Mouse (Mus musculus) neural tube, embryonic 14.5 days (tissue): ENCODE results near the gene Gm20388. TPM values are rescaled to one million over a fixed set of nuclear protein-coding genes. Genes with fewer than 3 reads are reported as not detected.

Experiments used
- ATAC-seq: fragments of 200-750 bp; cut with Nextera tagmentation; 2 replicates; pipeline ENCODE4 v1.8.0; 2017; ENCODE audit warnings: low read depth, mild to moderate bottlenecking, moderate TSS enrichment, moderate library complexity
- H3K27ac ChIP-seq: fragments of 300-500 bp; sonication (generic); 2 replicates; pipeline ENCODE4 v1.5.1; 2014; ENCODE audit warnings: low read depth, mild to moderate bottlenecking, control low read depth, low read length, moderate library complexity, mixed read lengths
- H3K27me3 ChIP-seq: fragments of 300-500 bp; sonication (generic); 2 replicates; pipeline ENCODE4 v1.6.1; 2014; ENCODE audit warnings: low read length; ENCODE audit not compliant: control insufficient read depth, insufficient read depth
- H3K36me3 ChIP-seq: fragments of 300-500 bp; sonication (generic); 2 replicates; pipeline ENCODE4 v1.6.1; 2014; ENCODE audit warnings: low read length, mixed read lengths; ENCODE audit not compliant: control insufficient read depth, insufficient read depth
- H3K4me1 ChIP-seq: fragments of 300-500 bp; sonication (generic); 2 replicates; pipeline ENCODE4 v1.6.1; 2014; ENCODE audit warnings: low read length; ENCODE audit not compliant: control insufficient read depth, insufficient read depth
- H3K4me2 ChIP-seq: fragments of 300-500 bp; sonication (generic); 2 replicates; pipeline ENCODE4 v1.6.1; 2014; ENCODE audit warnings: mild to moderate bottlenecking, low read depth, low read length, control low read depth
- H3K4me3 ChIP-seq: fragments of 300-500 bp; sonication (generic); 2 replicates; pipeline ENCODE4 v1.5.1; 2014; ENCODE audit warnings: low read depth, low read length, control low read depth, mixed read lengths
- H3K9ac ChIP-seq: fragments of 300-500 bp; sonication (generic); replicated peaks from 2 replicates; pipeline ENCODE4 v1.6.1; 2014; ENCODE audit warnings: low read depth, mild to moderate bottlenecking, control low read depth, low read length, mixed read lengths
- H3K9me3 ChIP-seq: fragments of 300-500 bp; sonication (generic); 2 replicates; pipeline ENCODE4 v1.6.1; 2016; ENCODE audit warnings: low read length; ENCODE audit not compliant: control insufficient read depth
- WGBS: fragments of 180-500 bp; shearing (Covaris S2); extraction: QIAGEN DNeasy Blood & Tissue Kit; methylation state at CpG from one replicate; pipeline ENCODE4 v1.1.7; 2014; 5-methylcytosine and 5-hydroxymethylcytosine counted together
- polyA plus RNA-seq: library from polyadenylated mRNA; unstranded; fragments of >200 nt; fragmentation: Nextera tagmentation; extraction: Ambion mirVana; gene quantifications from 2 replicates; pipeline ENCODE4 v1.2.1, GENCODE M21; 2014

Gene Gm20388
- polyA plus RNA-seq, 1 experiment from 2014 or later: 10.3 TPM

DNA sequence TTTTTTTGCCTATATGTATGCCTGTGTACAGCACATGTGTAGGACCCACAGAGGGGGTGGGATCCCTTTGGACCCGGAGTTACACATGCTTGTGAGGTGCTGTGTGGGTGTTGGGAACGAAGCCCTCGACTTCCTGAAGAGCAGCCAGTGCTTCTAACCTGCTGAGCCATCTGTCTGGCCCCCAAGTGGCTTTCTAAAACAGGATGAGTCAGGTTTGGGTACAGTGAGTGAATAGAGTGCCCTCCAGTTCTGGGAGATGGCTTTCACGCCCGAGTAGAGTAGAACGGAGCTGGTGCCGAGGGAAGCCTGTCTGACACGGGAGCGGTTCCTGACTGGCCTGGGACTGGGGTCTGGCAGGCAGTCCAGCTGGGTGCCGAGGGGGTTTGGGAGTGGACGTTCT is 3588.9 kb downstream of the Gm20388 start:
- ATAC-seq: no peak
- no peak overlapping the region for H3K4me2 ChIP-seq
- H3K4me1 ChIP-seq: no peaks in the 10 kb centered on the region
- H3K27ac ChIP-seq: no peak overlapping the region
- H3K9ac ChIP-seq: no peak overlapping the region
- no peak overlapping the region for H3K4me3 ChIP-seq
- no peaks in the 10 kb centered on the region for H3K27me3 ChIP-seq
- WGBS: 96% methylated on average over 11 of the region's 11 CpGs
- no peaks in the 10 kb centered on the region for H3K9me3 ChIP-seq
- H3K36me3 ChIP-seq: peaks cover 79% of the 10 kb centered on the region

DNA sequence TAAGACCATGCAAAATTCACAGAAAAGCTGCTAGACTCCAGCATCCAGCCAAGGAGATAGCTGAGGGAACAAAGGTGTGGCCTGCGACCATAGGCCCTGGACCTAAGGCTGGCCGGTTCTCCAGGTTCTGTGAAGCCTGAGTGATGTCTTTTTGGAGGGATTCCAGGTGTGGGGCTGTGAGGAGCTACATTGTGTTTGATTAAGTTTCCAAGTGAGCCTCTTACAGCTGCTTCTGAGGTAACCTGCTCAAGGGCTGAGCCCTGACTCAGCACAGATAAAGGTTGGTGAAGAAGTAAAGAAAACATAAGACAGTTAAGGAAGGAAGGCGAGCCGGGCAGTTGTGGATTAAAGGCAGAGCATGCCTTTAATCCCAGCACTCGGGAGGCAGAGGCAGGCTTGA is 3591.6 kb downstream of the Gm20388 start:
- ATAC-seq: no peak
- Histone ChIP-seq H3K36me3 (peaks cover 78% of the 10 kb centered on the region), H3K27me3 (no peaks in the 10 kb centered on the region), H3K9ac (no peak overlapping the region), H3K4me3 (no peak overlapping the region), H3K4me2 (no peak overlapping the region), H3K27ac (no peak overlapping the region), H3K9me3 (no peaks in the 10 kb centered on the region), H3K4me1 (no peaks in the 10 kb centered on the region)
- 96% methylated on average over 5 of the region's 5 CpGs for WGBS

DNA sequence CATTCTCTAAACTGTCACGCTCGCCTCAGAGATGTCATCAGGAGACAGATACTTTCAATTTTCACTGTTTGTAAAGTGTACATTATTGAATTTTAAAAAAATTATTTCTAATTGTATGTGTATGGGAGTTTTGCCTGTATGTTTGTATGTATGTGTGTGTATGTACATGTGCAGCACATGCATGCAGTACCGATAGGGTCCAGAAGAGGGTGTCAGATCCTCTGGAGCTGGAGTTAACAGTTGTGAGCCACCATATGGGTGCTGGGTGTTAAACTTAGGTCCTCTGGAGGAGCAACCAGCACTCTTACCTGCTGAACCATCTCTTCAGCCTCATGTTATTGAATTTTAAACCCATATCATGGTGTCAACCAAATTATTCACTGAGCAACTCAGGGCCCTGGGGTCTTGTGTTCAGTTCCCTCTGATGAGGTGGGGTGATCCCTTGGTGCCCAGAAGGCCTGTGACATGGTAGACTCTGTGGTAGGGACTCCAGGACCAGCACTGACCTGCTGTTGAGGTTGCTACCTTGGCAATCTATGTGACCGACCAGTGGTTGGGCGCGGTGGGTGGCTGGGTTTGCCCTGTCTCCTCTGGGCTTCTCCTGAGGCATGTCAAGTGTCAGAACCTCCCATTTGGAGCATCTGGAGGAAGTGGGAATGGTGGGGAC is 3593.3 kb downstream of the Gm20388 start:
- Histone ChIP-seq H3K4me3 (no peak overlapping the region), H3K4me1 (no peaks in the 10 kb centered on the region), H3K9ac (no peak overlapping the region), H3K27ac (no peak overlapping the region), H3K27me3 (no peaks in the 10 kb centered on the region), H3K4me2 (no peak overlapping the region), H3K9me3 (no peaks in the 10 kb centered on the region), H3K36me3 (peaks cover 89% of the 10 kb centered on the region)
- 98% methylated on average over 6 of the region's 6 CpGs for WGBS
- no peak for ATAC-seq

DNA sequence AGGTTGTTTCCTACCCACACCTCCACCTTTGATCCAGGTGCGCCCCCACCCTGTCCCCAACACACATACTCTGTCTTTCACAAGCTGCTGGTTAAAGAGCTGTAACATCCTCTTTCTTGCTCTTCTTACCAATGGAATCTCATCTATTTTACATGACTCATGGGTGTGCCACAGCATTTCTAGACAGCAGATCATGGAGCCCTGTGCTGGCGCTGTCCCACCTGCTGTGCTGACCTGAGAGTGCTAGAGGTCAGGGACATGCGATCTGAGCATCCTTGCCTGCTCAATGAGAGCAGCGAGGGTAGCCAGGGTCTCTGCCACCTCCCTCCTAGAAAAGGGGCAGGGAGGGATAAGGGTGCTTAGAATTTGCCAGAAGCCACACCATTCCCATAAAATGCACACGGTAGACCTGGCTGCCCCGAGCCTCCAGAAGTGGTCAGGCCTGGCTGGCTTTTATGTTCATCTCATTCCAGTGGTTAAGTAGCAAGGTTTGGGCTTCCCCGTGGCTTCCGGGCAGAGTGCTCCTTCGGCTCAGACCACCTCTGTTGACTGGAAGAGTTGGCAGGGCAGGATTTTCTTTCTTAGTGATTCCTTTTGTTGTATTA is 3594.1 kb downstream of the Gm20388 start:
- 85% methylated on average over 9 of the region's 9 CpGs for WGBS

DNA sequence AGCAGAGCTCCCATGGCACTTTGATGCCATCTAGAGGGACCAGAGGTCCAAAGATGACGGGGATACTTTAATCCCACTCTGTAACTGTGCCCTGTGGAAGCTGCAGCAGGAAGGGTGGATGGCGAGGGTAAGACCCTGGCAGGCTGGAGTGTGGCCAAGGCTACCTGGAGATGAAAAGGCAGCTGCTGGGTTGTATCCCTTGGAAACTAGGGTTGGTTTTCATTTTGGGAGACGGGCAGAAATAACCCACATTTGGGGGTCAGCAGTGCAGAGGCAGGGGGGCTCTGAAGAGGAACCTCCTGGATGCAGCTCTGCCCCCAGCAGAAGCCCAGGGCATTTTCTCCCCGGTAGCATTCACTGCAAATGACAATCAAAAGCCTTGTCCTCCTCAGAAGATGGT is 3594.6 kb downstream of the Gm20388 start:
- Histone ChIP-seq H3K27me3 (no peaks in the 10 kb centered on the region), H3K27ac (no peak overlapping the region), H3K4me1 (no peaks in the 10 kb centered on the region), H3K9ac (no peak overlapping the region), H3K36me3 (peaks cover 83% of the 10 kb centered on the region), H3K4me3 (no peak overlapping the region), H3K9me3 (no peaks in the 10 kb centered on the region), H3K4me2 (no peak overlapping the region)
- no peak for ATAC-seq
- 75% methylated on average over 4 of the region's 4 CpGs for WGBS

More for the DNA sequence above, 3594.1 kb downstream of the Gm20388 start:
- no peaks in the 10 kb centered on the region for H3K4me1 ChIP-seq
- H3K9me3 ChIP-seq: no peaks in the 10 kb centered on the region
- H3K36me3 ChIP-seq: peaks cover 89% of the 10 kb centered on the region
- H3K27me3 ChIP-seq: no peaks in the 10 kb centered on the region
- no peak overlapping the region for H3K27ac ChIP-seq
- H3K4me3 ChIP-seq: no peak overlapping the region
- ATAC-seq: no peak
- H3K4me2 ChIP-seq: no peak overlapping the region
- H3K9ac ChIP-seq: no peak overlapping the region

DNA sequence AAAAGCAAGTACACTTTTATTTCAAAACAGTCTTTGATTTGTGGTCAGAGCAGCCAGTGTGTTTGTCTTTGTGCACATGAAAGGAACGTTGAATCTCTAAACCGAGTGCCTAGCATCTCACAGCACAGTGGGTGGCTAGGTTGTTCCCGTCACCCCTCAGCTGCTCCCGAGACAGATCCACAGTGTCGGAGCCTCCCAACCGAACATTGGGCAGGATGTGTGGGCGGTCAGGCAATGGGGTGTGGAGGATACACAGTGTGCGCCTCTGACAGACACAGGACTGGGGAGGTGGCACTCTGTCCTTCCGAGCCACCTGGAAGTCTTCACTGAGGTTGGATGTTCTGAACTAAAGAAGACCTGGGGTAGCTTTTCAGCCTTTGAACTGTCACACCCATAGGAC is 3595.1 kb downstream of the Gm20388 start:
- 85% methylated on average over 9 of the region's 9 CpGs for WGBS

DNA sequence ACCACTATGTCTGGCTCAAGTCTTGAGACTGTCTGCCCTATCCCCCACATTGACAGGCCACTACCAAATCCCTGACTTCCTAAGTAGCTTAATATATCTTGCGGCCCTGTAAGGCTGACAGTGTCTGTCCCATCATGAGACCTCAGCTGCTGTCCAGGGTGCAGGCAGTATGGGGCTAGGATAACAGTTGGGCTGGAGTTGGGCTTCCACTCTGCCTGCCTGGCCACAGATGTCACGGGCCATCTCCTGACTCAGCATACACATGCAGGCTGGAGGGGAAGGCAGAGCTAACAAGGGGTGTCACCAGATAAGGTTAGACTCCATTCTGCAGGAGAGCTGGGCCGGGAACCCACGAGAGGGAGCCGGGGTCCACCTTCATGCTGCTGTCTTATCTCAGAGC is 3596.5 kb downstream of the Gm20388 start:
- no peak for ATAC-seq
- Histone ChIP-seq H3K4me2 (no peak overlapping the region), H3K4me3 (no peak overlapping the region), H3K27me3 (no peaks in the 10 kb centered on the region), H3K36me3 (peaks cover 66% of the 10 kb centered on the region), H3K9ac (no peak overlapping the region), H3K9me3 (no peaks in the 10 kb centered on the region), H3K27ac (no peak overlapping the region), H3K4me1 (no peaks in the 10 kb centered on the region)
- 98% methylated on average over 5 of the region's 5 CpGs for WGBS

More for the DNA sequence above, 3595.1 kb downstream of the Gm20388 start:
- Histone ChIP-seq H3K27ac (no peak overlapping the region), H3K27me3 (no peaks in the 10 kb centered on the region), H3K9ac (no peak overlapping the region), H3K9me3 (no peaks in the 10 kb centered on the region), H3K4me3 (no peak overlapping the region), H3K4me2 (no peak overlapping the region), H3K36me3 (peaks cover 80% of the 10 kb centered on the region), H3K4me1 (no peaks in the 10 kb centered on the region)
- no peak for ATAC-seq

DNA sequence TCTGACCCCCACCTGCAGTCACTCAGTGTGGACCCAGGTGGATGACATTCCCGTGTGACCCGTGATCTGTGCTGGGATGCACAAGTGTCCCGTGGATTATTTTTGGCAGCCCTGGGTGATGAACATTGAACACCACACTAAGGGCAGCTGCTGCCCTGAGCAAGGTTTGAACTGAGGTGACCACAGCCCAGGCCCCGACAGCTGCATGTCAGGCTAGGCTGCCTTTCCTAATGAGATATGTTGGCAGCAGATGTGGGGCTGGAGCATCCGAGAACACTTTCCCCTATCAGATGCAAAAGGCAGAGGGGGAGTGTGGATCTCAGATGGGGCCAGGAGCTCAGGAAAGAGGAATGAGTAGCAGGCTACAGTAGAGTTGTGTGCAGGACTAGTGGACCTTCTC is 3600.2 kb downstream of the Gm20388 start:
- H3K9ac ChIP-seq: no peak overlapping the region
- WGBS: 75% methylated on average over 5 of the region's 5 CpGs
- peaks cover 13% of the 10 kb centered on the region for H3K4me1 ChIP-seq
- ATAC-seq: no peak
- no peak overlapping the region for H3K4me2 ChIP-seq
- no peaks in the 10 kb centered on the region for H3K9me3 ChIP-seq
- H3K4me3 ChIP-seq: no peak overlapping the region
- H3K36me3 ChIP-seq: peaks cover 34% of the 10 kb centered on the region
- no peaks in the 10 kb centered on the region for H3K27me3 ChIP-seq
- no peak overlapping the region for H3K27ac ChIP-seq

DNA sequence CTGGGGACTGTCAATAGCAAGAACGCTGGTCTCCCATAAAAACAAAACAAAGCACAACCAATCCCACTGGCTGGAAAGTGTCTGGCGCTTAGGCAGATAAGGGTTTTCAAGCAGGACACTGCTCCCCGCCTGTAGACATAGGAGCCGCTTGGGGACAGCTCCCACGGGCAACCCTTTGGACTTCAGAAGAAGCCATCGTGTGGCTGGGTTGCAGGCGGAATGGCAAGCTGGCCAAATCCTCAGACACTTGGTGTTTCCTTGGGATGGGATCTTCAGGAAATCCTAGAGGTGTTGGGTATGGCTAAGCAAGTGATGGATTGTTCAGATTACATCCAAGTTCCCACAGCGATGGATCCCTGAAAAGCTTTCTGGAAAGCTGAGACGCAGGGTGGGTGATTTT is 3603.5 kb downstream of the Gm20388 start:
- Histone ChIP-seq H3K4me1 (peaks cover 14% of the 10 kb centered on the region), H3K36me3 (peaks cover 4% of the 10 kb centered on the region; the same call in 1 of the 2 replicates), H3K27me3 (no peaks in the 10 kb centered on the region), H3K4me3 (peak overlapping the region; percentile 70), H3K27ac (peak overlapping the region; percentile 89), H3K9ac (peak overlapping the region; percentile 95), H3K4me2 (peak overlapping the region; percentile 84), H3K9me3 (no peaks in the 10 kb centered on the region)
- WGBS: under 1% methylated on average over 9 of the region's 9 CpGs
- ATAC-seq: no peak
